Mouse (Mus musculus) heart, adult 2 months (tissue): ENCODE results near the gene Mms19.
A peak's percentile ranks its signal among the peaks of the same experiment; 100 is the strongest.
"Not testable (repeated sequence)": the region's sequence is repeated elsewhere in the genome, so short reads cannot be mapped to it uniquely, and the experiment has no call there.

Experiments
- CTCF ChIP-seq: fragments of 200-600 bp; IDR thresholded peaks from 2 replicates; pipeline ENCODE4 v1.8.1; 2022; ENCODE audit warnings: antibody characterized with exemption, mild to moderate bottlenecking, moderate library complexity
- EP300 ChIP-seq: fragments of 200-500 bp; IDR thresholded peaks from 2 replicates; pipeline ENCODE4 v1.6.1; 2011; ENCODE audit warnings: low read depth, low read length, control low read depth; ENCODE audit not compliant: insufficient read depth
- POLR2A ChIP-seq: fragments of 200-500 bp; IDR thresholded peaks from 2 replicates; pipeline ENCODE4 v1.6.1; 2011; ENCODE audit warnings: mild to moderate bottlenecking, low read depth, low read length, control low read depth; ENCODE audit not compliant: insufficient read depth

- peak; percentile 32 for TF ChIP-seq CTCF
- TF ChIP-seq POLR2A, EP300: not testable (repeated sequence)
These were observed 66.4 kb downstream of the Mms19 start for GRCm38 (mm10) chr19:41914592-41914882.
